Mouse (Mus musculus) thymus, postnatal 36 days (tissue): Measurements from ENCODE around the gene Aggf1.
A peak's percentile ranks its signal among the peaks of the same experiment; 100 is the strongest.
"Not testable (repeated sequence)": the region's sequence is repeated elsewhere in the genome, so short reads cannot be mapped to it uniquely, and the experiment has no call there.

Source experiments
- DNase-seq, 2 experiments: peaks; one replicate each; pipeline ENCODE4 v3.0.0; 2022; ENCODE audit warnings: mixed read lengths in 2 of 2

Aggf1 gene

DNA sequence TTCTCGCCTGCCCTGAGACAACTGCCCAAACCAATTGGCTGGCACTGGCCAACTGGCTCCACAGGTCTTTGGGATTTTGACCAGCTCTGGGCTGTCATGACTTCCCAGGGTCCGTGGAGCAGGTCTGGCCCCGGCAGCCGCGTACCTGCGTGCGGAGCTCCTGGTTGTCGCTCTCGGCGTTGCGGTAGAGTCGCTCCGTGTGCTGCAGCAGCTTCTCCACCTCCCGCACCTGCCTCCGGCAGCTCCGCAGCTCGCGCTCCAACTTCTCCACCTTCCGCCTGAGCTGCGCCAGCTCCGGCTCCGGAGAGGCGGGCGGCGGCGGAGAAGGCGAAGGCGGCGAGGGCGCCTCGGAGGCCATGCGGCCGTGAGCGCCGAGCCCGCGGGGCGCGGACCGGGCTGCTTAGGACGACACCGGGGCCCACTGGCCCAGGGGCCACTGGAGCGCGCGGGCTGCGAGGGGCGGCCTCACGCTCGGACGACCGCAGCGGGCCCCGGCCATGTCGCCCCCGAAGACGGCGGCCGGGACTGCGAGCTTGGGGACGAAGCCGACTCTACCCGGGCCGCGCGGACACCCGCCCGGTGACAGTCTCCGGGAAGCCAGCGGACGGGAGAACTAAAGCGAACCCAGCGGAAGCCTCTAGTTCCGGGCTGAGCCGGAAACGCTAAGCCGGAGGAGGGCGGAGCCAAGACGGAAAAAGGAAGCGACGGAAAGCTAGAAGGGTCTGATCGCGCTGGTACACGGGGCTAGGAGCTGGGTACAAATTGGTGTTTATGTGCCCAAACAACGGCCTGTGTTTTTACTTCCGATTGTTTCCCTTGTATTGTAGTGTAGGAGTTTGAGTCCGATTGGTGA, at the start of gene Aggf1:
Aggf1 (minus strand) TSS at position 652 of the 853 bp plus-strand sequence.
- peak; percentile 89 for DNase-seq

DNA sequence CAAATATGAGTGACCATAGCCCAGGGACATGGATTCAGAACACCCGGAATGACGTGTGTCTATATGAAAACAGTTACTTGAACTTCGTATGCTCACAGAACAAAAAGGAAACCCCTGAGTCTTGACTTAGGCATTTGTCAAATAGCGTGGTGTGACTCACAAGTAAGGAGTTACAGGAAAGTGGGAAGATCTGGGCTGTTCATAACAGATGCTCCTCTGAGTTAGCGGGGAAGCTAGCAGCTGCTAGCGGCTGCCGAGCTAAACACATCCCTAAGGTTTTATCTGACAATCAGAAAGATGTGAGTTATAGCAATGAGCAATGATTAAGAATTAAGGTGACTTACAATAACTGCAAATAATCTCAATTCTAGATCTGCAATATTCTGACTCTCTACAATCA, 49.8 kb upstream of the Aggf1 start:
- no peak for DNase-seq

DNA sequence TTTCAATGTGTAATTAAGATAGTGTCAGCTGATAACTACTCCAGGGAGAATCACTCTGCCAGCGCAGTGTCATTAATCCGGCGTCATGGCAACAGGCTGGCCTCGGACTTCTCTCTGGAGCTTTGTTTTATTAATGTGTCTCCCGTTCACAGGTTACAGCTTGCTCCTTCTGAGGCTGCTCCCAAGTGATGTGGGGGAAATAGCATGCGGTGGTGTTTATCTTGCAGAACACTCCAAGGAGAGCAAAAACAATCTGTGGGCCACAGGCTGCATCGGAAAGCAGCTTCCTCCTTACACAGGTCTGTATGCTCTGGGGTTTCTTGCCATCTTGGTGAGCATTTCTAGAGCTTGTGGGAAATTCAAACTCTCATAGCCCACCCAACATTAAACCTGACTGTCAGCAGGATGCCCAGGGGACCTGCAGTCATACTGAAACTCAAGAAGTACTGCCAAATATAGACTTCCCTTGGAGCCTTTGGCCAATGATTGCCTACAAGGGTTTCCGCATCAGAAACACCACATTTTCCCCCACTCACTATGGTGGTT, 44.1 kb upstream of the Aggf1 start:
- no peak for DNase-seq

DNA sequence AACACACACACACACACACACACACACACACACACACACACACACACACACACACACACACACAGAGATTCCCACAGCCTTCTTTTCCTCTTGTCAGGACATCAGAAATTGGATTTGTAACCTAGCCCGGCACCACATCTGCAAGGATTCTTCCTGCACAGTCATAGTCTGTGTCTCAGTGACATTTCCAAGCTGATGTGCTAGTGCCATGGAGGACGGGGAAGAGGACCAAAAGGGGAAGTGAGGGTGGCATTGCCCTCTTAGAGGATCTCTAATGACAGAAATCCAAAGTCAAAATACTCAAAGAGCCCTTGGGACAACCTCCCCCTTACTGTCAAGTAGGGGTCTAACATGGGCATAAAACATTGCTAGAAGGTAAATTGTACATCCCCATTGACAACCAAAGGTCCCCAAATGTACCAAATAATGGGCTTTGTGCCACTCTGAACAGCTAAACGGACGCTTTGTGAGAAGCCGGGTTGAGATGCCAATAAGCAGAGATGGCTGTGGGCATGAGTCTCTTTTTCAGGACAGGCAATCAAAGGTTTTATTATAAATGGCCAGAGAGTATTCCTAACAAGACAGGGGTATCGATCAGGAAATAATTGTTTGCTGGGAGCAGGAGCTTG, 43.5 kb upstream of the Aggf1 start:
- DNase-seq: no peak

DNA sequence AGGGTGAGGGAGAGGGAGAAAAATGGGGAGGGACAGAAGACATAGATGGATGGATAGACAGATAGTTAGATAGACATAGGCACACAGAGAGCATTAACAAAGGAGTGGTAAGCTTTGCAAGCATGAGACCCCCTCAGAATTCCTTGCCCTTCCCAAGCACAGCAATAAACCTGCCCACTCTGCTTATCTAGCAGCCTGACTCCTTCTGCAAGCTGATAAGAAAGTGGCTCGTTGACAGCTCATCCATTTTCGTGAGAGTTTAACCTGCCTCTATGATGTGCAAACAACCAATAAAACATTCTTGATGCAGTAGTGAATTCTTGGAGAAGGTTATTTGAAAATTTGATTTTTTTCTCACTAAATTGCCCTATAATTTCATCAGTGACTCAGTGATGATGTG, 37.1 kb upstream of the Aggf1 start:
- DNase-seq: no peak

DNA sequence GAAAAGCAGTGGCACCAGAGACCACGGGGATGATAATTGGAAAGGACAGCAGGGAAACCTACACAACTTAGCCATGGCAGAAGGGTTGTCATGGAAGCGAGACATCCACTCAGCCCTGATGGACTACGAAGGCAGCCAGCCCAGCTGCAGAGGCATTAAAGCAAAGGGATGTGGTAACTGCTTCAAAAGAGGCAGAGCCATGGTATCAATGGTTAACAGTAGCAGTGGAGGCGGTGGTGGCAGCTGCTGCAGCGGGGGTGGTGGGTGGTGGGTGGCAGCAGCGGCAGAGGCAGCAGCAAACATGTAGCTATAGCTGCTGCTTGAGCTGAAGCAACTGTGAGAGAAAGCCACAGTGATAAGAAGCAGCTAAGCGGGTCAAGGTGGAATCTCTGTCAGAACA, 18.1 kb upstream of the Aggf1 start:
- peak in 1 of 2 experiments; percentile 22 for DNase-seq

DNA sequence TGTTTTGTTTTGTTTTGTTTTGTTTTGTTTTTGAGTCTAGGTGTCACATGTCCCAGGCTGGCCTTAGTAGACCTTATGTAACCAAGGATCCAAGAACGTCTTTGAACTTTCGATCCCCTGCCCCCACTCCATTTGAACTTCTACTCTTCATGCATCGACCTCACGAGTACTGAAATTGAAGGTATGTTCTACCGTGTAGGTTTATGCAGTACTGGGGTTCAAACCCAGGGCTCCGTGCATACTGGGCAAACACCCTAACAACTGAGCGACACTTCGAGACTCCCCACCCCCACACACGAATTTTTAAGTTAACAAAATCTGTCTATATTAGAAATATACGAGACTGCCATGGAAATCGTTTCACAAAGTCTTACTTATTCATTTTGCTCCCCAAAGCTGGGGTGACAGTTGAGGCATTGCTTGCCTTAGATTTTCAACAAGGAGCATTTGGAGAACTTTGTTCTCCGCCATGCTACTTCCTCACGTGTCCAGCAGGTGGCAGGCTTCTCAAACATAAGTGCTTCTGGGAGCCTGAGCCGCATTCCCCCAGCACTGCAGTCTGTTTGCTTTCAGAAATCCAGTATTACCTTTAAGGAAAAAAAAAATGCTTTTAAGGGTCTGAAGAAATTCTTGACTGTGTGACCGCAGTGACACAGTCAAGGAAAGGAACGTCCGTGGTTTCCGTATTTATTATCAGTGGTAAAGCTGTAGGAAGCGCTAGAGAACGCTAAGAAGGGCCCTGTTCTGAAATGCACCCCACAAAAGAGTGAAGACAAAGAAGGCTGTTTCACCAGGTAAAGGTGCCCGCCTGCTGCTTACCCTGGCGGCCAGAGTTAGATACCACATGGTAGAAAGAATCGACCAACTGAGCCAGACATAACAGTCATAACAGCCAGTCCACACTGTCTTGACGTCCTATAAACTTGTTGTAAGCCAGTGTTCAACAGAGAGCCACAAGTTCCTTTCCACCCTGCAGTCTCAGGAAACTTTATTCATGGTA, 15.0 kb upstream of the Aggf1 start:
- peak; percentile 63 to 69 for DNase-seq

DNA sequence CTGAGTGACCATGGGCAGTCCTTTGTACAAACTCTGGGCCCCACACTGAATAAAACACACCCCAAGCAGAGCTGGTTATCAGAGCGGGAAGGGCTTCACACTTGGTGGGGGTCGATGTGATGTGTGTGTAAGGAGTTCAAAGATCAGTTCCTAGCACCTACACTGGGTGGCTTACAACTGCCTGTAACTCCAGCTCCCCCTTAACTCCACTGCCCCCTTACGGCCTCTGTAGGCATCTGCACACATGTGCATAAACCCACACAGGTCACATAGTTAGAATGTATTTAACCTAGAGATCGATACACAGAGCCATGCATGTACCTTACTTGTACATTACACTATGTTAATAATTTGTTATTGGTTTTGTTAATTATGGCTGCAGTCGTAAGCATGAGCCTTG, 13.1 kb upstream of the Aggf1 start:
- DNase-seq: no peak

DNA sequence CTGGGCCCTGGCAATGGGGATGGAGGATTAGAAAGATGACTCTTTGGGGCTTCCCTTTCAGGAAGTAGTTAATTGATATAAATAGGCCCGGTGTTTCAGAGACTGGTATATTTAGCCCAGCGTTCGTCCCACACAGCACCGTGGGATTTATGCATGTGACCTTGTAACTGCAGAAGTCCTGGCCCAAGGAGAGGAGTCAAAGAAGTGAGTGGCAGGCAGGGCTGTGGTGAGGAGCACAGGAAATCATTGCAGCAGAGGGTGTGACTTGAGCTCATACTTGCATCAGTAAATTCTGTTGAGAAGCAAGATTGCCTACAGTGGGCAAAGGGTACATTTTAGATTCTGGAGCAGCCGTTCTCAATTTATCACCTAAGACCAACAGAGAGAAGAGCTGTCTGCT, 7.3 kb upstream of the Aggf1 start:
- DNase-seq: no peak

DNA sequence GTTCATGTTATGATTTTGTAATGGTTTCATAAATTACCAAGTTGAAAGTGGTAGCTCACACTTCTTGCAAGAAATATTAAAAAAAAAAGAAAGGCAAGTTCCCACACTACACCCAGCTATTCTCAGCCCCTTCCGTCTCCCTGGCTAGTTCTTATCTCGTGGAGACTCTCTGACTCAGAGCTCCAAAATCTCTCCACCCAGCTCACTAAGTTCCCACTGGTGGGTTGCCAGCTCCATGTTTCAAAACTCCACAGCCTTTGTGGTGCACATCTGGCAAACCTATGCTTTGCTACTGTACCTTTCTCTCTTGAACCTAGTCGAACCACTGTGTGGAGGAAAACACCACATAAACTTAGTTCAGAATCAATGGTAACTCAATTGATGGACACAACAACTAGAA, 3.5 kb upstream of the Aggf1 start:
- no peak for DNase-seq

DNA sequence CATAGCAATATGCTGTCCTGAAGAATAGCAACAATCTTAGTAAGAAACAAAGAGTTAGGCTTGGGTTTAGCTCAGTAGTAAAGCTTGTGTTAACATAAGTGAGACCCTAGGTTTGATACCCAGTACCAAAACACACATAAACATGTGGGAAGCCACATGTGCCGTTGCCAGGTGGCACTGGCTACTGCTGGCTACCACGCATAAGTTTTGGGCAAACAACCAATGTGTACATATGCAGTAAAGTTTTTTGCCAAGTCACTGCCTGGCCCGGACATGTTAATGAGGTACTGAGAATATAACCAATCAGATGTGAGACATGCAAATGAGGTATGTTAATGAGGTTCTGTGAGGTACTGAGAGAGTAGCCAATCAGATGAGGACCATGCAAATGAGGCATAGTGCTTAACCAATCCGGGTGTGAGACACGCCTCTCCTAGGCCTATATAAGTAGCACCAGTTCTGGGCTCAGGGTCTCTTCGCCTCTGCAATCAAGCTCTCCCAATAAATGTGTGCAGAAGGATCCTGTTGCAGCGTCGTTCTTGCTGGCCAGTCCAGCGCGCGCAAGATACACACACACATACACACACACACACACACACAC, 1.6 kb upstream of the Aggf1 start:
- DNase-seq: not testable (repeated sequence)

DNA sequence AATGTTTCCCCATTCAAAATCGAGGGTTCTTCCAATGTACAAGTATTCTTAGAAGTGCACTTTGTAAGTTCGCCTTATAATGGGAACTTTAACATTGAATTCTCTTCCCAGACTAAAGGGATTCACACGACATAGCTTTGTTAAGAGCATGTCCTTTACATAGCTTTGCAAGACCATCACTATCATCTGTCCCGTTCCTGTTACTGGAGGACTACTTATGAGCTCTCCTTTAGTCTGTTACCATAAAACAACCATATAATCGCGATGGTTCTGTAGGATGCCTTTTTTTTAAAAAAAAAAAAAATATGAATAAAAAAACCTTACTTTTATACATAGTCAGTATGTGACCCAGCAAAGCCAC, 382 bp upstream of the Aggf1 start:
- DNase-seq: no peak

DNA sequence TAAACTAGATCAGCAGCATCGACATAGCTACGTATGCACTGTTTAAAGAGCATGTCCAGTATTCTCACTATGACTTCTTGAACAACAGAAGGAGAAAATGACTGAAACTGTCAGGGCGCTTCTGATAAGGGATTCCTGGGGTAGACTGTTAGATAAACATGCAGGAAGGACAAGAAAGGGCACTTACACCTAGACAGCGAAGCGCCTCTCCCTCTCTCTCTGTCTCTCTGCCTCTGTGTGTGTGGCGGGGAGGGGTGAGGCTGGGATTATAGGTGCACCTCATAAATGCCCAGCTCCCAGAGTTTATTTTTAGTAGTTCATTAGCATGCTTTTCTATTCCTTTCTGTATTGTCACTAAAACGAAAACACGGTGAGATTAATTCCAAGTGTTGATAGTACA, 8.8 kb downstream of the Aggf1 start:
- no peak for DNase-seq

DNA sequence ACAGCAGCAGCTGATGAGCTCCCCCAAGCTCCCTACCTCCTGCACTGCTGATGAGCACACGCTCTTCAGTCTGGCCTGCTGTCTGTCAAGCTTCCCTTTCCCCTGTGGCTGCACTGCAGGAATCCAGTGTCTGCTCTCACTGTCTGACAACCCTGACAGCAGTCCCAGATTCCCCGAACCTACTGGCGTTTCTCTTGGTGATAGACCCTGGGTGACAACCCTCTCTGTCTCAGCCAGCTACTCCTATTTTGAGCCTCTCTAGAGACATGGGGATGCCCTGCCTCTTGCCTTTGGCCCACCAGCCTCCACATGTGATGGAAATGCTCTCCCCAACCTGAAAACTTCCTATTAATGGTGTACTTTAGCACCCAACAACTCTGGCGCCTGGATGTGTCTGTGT, 11.7 kb downstream of the Aggf1 start:
- DNase-seq: no peak

DNA sequence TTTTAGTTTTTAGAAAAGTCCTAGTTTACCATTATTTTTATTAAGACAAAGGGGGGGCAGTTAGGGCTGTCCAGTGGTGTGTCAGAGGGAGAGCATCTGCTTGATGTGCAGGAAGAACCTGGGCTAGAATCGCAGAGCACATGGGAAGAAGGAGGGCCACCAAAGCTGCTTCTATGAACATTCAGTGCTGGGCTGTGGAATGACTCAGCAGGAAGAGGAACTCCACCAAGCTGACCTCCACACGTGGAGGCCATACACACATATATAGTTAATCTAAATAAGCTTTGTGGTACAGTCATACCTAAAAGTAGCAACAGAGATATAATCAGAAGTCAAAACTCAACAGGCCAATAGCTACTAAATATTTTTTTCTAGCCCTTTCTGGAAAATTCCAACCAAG, 16.9 kb downstream of the Aggf1 start:
- DNase-seq: no peak

DNA sequence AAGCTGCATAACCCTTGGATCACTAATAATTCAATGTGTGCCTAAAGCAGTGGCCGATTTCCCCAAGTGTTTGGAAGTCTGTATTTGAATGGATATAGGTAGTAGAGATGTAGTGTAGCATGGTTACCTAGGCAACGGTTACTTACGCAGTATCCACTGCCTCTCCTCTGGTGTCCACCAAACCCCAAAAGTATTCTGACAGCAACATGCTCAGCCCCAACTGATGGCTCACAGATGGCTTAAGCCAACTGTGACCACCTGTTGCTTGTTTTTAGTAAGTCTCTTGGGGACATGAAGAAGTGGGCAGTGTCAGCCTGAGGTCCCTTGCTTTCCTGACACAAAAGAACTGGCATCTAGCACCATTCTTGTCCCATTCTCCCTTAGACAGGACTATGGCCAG, 26.7 kb downstream of the Aggf1 start:
- no peak for DNase-seq

DNA sequence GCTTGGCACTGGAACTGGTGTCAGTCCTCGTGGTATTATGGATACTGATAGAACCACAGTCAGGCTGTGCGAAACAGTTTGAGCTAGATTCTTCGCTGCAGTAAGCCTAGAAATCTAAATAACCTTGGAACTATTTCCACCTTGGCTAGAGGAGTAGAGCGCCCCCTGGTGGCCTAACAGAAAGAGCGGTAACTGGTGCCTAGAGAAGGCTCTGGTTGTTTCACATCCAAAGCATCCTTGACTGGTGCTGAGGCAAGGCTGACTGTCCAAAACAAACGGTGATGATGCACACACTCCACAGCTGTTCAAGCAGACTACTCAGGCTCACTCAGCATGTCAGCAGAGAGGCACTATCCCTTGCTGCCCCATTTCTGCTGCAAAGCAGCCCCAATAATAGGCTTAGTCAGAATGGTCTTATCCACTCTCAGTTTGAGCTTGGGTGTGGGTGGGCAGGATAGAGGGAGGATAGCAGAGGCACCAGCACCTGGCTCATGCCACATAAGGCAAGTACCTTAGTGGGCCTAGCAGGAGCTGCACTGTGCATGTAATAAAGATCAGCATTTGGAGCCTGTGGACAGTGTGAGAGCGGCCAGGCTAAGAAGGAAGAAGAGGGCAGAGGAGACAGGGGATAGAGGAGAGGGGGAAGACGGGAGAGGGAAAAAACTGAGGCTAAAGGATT, 28.0 kb downstream of the Aggf1 start:
- peak; percentile 39 to 53 for DNase-seq

DNA sequence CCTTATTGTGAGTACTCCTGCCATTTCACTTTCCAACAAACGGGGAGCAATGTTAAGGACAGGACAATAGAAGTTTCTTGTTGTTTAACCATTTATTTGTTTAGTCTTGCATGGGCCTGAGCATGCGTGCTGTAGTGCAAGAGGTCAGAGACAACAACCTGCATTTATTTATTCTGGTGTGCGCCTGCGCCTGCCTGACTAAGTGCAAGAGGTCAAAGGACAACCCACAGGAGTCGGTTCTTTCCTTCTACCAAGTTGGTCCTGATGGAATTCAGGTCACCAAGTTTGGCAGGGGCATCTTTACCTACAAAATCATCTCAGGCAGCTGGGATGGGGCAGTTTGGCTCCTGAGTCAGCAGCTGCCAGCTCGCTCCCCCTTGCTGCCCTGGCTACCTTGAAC, 29.3 kb downstream of the Aggf1 start:
- no peak for DNase-seq

DNA sequence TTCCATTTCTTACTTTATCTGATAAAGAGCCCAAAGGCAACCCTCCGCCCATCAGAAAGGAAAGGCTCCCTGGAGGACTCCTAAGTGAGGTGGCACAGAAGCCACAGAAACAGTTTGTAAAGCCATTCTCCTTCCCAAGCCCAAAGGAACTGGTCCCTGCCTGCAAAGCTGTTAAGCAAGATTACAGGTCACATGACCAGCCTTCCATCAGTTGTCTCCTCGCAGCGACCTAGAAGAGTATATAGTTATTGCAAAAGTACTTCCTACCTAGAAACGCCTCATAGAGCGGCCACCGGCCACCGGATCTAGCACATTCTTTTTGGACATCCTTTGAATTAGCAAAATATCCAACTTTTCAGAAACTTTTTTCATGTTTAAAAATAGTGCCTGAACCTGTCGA, 31.7 kb downstream of the Aggf1 start:
- no peak for DNase-seq

DNA sequence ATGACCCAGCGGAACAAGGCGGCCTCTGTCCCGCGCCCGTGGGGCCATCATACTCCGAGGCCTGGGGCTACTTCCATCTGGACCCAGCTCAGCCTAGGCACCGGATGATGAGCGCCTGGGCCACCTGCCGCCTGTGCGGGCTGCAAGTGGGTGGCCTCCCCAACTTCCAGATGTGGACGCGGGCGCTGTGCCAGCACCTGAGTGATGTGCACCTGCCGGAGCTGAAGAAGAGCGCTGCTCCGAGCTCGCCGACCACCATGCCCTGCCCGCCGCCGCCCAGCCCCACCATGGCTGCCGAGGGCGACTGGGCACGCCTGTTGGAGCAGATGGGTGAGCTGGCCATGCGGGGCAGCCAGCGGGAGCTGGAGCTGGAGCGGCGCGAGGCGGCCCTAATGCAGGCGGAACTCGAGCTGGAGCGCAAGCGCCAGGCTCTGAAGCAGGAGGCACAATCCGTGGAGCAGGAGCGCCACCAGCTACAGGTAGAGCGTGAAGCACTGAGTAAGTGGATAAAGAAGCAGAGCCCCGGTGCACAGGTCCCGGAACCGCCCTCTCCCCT, 39.0 kb downstream of the Aggf1 start:
- no peak for DNase-seq

DNA sequence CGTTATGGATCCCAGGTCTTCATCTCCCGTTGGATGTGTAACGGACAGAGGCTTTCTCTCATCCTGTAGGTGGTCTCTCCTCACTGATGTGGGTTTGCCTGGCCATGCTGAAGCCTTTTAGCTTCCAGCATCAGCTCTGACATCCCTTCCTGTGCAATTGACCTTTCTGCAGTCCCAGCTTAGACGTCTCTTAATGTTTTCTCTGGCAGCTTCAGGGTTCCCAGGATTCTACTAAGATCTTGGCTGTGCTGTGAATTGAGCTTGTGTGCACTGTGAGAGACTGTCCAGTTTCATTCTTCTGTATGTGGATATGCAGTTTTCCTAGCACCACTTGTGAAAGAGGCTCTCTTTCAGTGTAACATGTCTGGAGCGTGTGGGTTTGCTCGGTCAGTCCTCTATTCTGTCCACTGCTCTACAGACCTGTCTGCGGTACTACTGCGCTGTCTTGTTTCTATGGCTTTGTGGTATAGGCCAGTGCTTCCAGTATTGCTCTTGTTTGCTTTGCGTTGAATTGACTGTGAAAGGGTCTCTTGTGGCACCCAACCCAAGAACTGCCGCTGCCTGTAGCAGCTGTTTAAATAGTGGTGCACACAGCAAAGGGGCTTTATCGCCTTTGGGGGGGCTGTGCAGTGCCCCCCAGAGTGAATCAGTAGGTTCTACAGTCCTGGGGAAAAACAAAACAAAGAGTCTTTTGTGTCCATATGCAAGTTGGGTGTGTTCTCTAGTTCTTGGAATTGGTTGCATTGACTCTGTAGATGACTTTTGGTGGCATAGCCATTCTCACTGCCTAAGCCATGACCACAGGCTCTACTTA, 42.9 kb downstream of the Aggf1 start:
- no peak for DNase-seq
